Mouse (Mus musculus) fibroblast of lung, adult 2 months (primary cell): ENCODE data around the gene Zbtb46.

Experiments
- DNase-seq: peaks from one replicate; pipeline ENCODE4 v3.0.0-alpha.2; 2011; ENCODE audit warnings: low read depth

The Zbtb46 gene

GRCm38 (mm10) chr2:181463008-181463738 is 3.9 kb upstream of the Zbtb46 start:
- no peak for DNase-seq

GRCm38 (mm10) chr2:181462604-181463003 is 3.4 kb upstream of the Zbtb46 start:
- no peak for DNase-seq

- no peak for DNase-seq
Measured at GRCm38 (mm10) chr2:181461536-181462100, 2.4 kb upstream of the Zbtb46 start.

- no peak for DNase-seq
Measured at GRCm38 (mm10) chr2:181459673-181460621, 721 bp upstream of the Zbtb46 start.

DNA sequence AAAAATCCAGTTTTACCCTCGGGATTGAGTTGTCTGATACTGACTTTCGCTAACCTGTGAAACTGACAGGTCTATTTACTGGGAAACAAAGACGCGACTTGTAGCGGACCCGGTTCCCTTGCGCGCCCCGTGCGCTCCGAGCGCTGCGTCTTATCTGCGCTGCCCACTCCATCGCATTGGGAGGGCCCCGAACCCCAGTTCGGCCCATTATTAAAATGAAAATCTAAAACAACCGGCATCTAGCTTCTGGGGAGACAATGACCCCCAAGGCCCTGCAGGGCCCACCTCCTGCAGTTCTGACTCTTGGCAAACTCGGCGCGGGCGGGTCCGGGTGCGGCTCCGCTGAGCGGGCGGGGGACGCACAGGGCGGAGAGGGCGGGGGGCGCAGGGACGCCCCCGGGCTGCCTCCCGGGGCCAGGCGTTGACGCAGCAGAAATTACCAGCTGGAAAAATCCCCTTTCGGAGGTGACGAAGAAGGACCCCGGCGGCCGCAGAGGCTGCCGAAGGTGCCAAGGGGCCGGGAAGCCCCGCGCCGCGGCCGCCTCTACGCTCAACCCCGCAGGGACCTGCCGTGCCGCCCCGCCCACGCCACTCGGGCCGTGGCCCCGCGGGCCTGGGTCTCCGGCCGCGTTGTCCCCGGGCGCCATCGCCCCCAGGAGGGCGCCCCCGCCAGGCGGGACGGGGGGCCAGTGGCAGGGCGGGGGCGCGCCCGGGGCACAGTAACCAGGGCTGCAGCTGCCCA is 644 bp downstream of the Zbtb46 start:
- DNase-seq, result no peak

DNA sequence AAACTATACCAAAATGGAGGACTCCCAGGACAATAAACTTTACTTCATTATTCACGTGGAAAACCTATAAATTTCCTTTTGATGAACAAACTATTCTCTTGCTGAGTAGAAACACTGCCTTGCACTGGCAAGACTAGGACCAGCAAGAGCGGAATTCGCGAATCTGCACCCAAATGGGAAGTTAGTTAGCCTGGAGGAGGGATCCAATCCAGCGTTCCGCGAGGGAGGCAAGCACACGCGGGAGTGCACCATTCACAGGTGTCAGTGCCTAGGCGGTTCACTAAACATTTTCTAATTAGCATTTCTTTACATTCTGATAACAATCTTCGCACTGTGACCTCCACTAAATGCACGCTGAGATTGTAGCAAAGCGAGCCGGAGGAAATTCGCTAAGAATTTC is 1.4 kb downstream of the Zbtb46 start:
- DNase-seq, result no peak

GRCm38 (mm10) chr2:181455899-181456298 is 3.3 kb downstream of the Zbtb46 start:
- no peak for DNase-seq

GRCm38 (mm10) chr2:181453274-181453673 is 6.0 kb downstream of the Zbtb46 start:
- no peak for DNase-seq

GRCm38 (mm10) chr2:181452181-181452580 is 7.0 kb downstream of the Zbtb46 start:
- no peak for DNase-seq

DNA sequence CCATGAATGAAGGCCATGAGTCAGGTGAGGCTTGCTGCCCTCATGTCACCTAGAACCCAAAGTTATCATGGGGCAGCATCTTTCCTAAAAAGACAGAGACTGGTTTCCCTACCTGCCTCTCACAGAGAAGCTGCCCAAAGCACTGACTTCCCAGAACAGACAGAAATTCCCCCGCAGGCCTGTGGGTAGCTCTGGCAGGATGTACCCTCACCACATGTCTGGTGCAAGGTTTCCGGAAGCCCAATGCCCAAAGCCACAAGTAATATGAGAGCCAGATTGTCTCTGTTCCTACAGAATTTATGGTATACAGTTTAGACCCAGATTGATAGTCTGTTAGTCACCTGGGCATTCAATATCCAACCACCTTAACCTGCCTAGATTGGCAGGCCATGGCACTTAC is 16.2 kb downstream of the Zbtb46 start:
- DNase-seq, result no peak

DNA sequence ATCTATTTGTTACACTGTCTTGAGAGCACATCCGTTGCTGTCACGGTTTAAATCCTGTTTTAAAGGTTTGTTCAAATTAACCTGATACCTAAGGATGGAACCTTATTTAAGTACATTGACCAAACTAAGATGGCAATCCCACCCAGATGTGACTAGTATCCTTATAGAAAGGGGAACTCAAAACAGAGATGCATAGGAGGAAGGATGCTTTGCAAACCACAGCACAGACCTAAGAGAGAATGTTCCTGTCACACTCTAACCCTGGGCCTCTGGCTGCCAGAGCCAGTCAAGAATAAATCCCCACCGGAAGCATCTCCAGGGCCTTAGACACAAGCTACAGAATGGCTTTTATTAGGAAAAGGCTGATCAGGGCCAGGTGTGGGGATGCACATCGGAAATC is 21.1 kb downstream of the Zbtb46 start:
- no peak for DNase-seq

DNA sequence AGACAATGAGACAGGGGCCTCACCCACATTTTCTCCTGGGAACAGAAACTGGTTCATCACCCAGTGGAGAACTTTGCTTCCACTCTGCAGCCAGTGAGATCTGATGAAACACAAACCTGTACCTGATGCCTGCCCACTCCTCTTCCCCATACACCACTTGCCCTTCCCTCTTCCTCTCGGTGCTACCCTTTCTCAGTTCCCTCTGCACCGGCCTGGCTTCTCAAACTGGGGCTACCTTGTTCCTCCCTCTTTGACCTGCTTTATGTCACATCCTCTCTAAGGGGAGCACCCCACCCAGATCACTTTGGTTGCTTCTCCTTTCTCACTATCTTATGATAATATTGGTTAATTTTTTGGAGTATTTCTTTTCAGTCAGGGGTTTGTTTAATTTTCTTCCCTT is 23.0 kb downstream of the Zbtb46 start:
- no peak for DNase-seq

DNA sequence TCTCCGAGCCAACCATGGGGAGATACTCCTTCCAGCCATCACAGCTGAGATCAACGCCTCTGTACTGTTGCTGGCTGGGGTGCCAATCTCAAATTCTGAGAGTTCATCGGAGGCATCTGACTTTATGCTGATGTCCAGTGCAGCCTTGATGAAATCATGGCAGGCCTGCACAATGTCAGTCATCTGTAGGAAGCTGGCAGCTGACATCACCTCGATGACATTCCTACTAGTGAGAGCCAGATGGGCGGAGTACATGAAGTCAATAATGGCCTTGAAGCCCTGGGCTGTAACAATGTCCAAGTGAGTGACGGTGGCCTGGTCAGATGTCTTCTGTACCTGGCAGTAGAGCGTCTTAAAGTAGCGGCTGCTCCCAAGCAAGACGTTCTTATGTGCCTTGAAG is 35.4 kb downstream of the Zbtb46 start:
- no peak for DNase-seq

GRCm38 (mm10) chr2:181420903-181421638 is 38.2 kb downstream of the Zbtb46 start:
- no peak for DNase-seq

DNA sequence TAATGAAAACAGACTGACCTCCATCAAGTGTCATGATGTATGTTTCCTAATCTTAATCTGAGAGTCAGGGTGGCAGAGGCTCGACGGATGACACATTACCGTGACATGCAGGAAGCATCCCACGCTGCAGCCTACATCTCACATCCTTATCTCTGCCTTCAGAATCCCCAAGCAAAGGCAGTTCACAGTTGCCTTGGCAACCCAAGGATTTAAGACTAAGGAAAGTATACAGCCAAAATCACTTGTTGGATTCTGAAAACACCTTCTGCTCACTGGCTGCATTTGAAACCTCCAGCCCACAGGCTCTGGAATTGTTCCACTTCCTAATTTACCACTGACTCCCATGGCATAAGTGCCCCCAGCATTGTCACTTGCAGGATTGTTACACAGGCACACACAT is 38.8 kb downstream of the Zbtb46 start:
- no peak for DNase-seq

- no peak for DNase-seq
Measured at GRCm38 (mm10) chr2:181419359-181419758, 39.9 kb downstream of the Zbtb46 start.

DNA sequence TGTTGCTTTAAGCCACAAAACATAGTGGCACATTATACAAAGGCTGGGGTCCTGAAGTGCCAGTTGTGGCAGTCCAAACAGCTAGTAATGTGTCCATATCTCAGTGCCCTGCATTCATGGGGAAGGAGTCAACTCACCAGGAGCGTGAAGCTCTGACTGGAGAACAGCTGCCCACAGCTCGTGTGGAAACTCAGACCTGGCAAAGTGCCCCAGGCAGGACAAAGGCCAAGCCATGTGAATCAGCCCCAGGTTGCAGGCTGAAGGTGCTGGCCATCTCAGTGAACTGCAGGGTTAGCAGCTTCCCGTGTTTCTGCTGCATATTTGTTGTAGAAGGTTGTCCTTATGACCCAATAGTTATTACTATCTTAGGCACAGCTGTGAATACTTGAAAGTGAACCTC is 43.3 kb downstream of the Zbtb46 start:
- peak; percentile 46 for DNase-seq

GRCm38 (mm10) chr2:181413141-181413540 is 46.1 kb downstream of the Zbtb46 start:
- peak; percentile 66 for DNase-seq

DNA sequence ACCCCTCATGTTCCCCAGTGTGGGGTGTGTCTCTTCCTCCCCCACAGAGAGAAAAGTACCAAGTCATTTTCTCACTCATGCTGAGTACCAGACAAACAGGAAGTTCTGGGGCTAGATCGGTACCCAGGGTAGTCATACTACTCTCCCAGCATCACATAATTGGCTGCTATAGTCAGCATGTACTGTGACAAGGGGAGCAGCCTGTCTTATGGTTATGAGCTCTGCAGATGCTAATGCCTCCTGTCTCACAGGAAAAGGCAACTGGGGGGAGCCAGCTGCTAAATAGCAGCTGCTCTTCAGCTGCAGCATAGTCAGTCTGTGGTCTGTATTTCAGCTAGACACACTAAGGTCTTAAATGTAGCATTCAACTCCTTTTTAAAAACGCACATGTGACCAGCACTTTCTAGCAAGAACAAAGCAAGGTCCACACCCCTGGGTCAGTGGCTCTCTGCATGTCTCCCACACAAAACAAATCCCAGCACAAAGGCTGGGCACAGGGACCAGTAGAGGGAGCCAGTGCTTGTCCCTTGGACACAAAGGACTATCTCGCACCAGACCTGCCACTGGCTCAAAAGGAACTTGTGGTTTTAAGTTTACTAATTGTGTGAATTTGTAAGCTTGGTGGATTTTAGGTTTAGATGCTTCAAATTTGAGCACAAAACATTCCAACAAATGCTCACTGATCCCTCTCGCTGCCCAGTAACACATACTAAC is 48.3 kb downstream of the Zbtb46 start:
- peak; percentile 62 for DNase-seq

GRCm38 (mm10) chr2:181409643-181410042 is 49.6 kb downstream of the Zbtb46 start:
- no peak for DNase-seq

DNA sequence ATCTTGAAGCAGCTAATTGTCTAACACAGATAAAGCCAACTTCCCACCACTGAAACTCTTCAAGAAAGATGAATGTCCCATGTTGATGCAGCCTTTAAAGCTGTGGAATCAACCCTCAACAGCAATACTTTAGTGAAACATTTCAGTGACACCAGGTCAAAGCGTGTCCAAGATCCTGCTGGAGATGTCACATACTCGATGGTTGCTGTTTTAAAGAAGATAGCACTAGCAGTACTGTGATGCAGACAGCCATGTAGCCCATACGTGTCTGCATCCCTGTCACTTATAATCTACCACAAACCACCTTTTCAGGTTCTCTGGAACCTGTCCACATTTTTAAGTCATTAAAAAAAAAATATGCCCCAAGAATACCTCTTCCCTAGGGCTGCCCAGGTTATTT is 55.5 kb downstream of the Zbtb46 start:
- DNase-seq, result no peak
